Mouse (Mus musculus) layer of hippocampus, adult 9-10 months (tissue): ENCODE measurements around the gene Ccdc34.
A peak's percentile ranks its signal among the peaks of the same experiment; 100 is the strongest.

Experiments used
- DNase-seq: peaks from one replicate; pipeline ENCODE4 v3.0.0; 2022; ENCODE audit warnings: low spot score

Gene Ccdc34

DNA sequence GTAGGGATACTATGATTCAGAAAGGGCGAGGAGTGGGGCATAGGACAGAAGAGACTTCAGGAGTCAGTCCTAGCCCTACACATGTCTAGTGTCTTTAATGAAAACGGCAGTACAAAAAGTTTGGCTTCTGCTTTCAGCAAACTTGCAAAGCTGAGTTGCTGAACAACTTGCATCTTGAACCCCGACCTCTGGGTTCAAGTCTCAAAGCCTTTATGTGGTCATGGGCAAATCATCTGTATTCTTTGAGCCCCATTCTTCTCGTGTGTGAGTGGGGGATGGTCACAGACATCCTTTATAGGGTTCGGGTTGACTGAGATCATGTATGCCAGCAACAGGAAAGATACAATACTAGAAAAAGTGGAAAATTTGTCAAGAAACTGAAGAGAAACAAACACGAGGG lies 164.0 kb downstream of the Ccdc34 start:
- no peak for DNase-seq

DNA sequence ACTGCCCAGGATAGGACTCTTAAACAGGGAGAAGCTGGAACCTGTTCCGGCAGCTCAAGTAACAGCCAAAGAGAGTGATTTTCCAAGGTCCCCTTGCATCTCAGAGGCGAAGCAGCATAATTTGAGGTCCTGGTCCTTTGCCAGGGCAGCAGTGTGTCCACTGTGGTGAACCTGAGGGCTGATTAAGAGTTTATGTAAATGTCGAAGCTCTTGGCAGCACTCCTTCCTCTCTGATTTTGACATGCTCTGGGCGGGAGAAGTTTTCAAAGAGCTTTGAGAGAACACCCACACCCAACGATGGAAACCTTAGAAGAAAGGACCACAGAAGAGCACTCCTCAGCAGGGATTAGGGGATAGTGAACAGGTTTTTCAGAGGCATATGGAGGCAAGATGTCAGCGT lies 164.6 kb downstream of the Ccdc34 start:
- no peak for DNase-seq

DNA sequence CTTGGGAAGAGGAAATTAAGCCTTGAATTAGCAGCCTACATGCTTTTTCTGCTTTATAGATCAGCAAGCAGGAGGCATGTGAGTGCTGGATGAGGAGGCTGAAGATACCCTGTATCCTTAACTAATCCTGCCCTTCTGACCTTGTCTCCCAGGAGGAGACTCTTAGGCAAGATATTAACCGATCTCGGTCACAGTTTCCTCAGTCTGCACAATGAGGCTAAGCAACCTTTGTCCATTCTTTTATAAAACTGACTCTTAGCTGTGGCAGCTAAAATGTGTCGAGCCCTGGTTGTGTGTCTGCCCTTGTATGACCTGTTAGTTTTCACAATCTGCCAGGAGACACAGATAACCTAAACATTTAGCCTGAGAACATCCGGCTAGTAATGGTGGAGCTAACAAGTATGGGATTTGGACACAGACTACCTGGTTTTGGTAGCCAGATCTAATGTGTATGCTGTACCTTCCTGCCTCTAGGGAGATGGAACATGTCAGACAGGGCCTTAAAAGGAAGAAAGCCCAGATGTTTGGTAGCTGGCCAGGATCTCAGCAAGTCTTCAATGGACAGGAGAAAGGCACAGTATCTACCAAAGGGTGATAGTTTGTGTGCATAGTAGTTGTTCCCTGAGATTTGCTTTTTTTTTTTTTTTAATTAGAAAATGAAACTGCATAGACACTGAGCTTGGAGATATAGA lies 165.3 kb downstream of the Ccdc34 start:
- no peak for DNase-seq

DNA sequence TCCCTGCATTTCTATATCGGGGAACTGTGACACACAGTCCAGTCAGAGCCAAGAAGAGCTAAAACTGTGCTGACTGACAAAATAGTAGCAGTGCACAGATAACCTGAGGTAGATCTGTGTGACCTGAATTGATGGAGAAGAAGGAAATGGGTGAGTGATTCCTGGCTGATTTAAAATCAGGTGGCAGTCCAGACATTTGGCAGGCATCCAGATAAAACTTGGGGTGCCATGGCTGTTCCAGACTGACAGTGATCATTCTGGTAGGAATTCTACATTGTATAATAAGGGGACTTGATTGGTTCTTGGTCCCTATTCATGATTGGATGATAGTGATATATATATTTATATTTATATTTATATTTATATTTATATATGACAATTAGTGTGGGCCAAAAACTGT lies 166.5 kb downstream of the Ccdc34 start:
- DNase-seq, result no peak

DNA sequence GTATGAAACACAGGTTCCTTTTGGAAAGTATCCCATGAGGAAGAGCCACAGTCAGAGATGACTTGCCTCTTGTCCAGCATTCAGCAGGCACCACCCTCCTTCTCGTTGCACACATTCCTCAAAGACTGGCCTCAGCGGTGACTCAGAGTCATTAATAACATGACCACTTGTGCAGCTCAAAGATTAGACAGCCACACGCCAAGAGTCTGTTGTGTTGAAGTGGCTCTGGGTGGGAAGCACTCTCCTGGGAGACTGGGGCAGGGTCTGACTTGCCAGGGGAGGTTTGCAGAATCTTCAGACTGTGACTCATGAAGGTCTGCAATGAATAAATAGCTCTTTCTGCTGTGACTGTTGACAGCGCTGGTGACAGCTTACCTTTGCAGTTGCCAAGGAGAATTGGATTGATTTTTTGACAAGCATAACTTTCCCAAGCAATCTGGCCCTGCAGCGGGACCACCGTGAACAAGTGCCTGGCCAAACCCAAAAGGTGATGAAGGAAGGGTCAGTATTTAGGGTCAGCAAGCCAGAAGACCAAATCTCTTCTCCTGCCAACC lies 168.9 kb downstream of the Ccdc34 start:
- no peak for DNase-seq

DNA sequence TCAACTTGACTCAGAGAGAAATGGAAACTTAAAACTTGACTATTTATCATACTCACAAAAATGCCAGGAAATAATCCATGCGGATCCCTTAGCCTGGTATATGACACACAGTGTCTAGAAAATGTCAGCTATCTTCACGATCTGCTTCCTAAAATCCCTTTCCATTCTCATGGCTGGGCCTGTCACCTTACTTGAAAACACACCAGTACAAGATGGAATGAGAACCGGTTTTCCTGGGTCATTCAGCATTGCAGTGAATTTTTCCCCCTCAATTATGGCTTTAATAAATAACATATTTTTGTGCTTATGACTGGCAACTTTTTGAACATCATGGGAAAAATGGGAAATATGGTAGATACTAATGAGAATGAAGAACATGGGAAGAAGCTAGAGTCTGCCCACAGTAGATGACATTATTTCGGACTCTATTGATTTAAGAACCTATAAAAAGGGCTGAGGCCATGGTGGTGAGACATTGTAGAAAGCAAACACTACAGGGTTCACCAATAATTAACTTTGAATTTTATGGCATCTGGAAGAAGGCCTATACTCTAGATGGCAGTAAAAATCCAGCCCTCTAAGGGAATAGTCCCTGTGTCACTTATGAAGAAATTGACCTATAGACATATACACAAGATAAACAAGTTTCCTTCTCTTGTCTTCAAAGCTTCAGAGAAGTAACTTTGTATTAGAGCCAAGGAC lies 171.2 kb downstream of the Ccdc34 start:
- no peak for DNase-seq

DNA sequence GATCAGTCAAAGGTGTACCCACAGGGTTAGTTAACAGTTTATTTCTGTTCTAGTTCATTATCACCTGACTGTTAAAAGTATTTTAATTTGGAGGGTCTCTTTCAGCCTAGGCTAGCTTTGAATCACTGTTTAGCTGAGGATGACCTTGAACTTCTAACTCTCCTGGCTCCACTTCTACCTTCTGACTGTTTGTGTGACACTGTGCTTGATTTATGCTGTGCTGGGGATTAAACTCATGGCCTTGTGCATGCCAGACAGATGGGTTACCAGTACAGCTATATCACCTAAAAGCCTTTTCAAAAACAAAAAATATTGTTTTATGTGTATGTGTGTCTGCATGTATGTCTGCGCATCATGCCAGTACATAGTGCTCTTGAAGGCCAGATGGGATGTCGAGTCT lies 172.8 kb downstream of the Ccdc34 start:
- no peak for DNase-seq

DNA sequence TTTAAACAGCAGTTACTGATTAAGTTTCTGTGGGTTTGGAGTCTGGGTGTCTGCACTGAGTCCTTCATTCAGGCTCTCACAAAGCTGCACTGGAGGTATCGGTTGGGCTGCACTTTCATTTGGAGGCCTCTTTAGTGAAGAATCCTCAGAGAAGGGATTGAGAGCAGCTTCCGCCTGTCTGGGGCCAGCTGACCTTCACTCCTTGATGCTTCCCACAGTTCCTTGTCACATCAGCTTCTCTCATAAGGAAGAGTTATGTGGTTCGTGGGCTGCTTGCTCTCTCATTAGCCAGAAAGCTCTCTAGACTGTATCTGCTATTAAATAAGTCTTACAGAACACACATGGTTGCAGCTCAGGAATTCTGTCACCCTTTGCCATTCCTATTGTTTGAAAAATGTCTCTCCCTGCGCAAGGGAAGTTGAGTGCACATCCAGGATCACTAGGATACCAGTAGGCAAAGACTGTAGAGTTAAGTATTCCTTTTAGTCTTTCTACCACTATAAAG lies 173.6 kb downstream of the Ccdc34 start:
- DNase-seq, result no peak

DNA sequence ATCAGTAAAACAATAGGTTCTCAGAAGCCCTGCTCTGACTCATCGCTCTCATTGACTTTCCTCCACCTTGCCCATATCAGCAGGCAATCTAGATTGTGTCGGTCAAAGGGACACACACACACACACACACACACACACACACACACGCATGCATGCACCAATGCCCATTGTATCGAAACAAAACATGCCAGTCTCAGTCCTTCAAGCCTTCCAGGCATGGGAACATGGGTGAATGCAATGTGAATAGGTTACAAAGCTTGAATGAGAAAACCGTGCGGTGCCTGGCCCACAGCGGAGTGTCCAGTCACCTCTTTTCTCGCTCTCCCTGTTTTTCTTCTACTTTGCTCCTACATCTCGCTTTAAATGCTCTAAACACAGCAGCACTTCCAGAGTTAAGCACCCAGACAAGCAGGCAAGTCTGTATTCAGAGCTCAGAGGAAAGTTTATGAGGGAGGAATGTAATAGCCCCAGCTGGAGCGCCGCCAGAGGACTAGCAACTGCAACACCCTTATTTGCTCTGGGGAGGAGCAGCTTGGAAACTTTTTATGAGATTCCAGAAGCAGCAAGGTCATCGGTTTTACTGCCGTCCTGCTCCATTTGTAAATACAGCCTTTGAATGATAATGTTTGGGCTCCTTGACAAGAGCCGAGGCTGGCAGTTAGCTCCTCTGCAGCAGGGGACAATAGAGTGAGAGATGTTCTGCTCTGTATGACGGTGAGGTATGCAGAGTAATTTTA lies 174.5 kb downstream of the Ccdc34 start:
- no peak for DNase-seq

DNA sequence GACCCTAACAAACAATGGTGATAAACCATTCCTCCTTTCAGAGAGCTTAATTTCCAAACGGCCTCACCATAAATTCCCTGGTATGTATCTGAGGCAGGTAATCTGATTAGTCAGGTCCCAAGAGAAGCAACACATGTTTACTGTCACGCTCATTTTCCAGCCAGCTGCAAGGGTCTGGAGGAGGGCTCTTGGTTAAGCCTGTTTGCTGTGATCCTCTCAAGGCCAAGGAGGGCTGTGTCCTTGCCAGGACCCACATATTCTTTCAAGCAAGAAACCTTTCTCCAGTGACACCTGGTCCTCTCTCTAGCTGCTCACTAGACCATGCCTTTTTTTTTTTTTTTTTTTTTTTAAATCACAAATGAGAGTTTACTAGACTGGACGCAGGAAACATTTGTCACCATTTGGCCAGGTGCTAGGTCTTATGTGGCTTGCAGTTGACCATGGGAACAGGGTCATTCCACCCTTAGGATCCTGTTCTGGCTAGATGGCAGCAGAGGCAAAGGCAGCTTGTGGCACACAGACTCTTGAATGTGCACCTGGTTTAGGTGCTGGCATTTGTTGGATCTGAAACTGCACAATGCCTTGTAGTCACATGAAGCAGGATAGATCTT lies 175.2 kb downstream of the Ccdc34 start:
- DNase-seq, result no peak

DNA sequence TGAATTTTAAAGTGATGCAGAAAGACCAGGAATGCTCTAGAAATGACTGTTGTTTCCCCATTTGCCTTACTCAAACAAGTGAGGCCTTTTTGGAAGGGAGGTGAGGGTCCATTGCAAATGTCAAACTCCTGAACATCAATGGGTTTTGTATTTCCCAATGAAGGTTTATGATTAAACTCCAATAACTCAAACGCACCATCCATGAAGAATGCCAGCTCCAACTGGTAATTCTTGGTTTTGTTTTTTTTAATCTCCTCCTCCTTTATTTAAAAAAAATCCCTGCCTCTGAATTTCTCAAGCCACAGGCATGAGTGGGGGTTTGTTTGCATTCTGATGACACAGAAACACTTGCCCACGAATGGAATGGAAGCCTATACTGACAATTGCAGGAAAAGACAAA lies 178.9 kb downstream of the Ccdc34 start:
- DNase-seq, result no peak

DNA sequence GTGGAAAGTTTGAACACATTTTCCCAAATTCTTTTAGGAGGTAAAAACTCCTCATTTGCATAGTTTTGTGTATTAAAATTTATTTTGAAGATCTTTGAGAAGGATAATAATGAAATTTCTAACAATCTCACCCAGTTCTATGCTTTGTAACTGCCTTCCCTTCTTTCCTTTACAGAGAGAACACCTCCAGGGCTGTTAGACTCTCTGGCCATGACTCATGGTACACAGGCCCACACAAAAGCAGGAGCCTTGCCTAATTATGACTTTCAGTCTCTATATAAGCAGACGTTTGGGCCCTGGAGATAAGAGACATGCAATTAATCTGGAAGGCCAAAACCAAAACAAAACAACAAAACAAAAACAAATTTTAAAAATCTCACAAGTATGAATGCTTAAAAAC lies 182.0 kb downstream of the Ccdc34 start:
- no peak for DNase-seq

DNA sequence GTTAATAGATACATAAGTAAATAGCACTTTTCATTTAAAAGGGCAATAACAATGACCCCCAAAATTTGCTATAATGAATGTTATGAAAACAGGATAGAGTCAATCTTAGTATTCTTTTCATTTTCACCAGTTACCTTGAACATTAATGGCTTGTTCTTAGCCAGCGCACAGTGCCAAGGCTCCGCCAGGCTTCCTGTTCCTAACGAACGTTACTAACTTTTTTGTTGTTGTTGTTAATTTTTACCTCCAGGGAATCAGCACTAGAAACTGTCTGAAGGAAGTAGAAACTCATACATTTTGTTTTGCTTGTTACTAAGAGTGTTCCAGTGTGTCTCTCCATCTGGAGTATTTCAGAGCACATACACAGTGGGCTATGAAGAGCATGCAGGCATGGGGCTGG lies 184.2 kb downstream of the Ccdc34 start:
- DNase-seq, result no peak

DNA sequence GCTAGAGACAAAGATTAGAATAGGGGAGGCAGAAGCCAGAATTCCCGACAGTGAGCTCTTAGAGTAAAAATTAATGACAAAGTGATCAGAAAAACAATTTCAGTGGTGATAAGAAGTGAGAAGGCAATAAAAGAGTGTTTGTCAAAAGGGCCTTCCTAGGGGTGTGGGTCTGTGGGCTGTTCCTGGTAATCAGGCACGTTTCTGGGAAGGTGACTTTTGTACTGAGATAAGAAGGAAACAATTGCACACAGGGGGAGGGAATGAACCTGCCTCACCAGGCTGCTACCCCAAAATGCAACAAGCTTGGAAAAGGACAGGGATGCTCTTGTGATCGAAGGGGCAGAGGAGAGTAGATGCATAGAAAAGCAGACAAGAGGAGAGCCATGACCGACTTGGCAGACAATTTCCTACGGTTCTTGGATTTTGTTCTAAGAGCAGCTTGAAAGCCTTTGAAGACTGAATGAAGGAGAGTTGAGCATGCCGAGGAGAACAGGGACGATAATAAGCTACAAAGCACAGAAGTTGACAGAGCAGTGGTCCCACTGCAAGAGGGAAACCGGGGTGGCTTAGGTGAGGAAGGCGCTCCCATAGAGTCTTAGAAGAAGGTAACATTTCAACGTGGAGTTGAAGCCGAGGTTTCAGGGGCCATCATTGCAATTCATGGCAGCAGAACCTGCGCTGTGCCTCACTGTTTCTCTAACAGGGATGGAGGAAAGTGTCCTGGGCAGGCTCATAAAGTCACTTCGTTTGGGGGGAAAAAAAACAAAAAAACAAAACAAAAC lies 185.3 kb downstream of the Ccdc34 start:
- DNase-seq, result no peak

DNA sequence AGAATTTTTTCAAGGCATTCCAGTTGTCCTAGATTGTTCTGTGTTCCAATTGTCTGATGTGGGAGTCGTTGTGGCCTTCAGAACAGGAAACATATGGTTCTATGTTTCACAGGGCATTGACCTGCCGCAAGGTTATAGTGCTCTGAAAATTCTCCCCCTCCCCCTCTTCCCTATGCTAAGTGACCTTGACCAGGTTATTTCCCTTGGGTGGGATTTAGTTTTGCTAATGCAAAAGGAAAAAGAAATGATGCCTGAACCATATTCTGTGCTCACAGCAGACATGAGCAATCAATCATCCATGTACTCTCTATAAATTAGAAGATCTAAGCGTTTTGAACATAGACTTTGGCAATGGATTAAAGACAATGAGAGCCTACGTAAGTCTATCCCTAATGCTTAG lies 186.6 kb downstream of the Ccdc34 start:
- no peak for DNase-seq

DNA sequence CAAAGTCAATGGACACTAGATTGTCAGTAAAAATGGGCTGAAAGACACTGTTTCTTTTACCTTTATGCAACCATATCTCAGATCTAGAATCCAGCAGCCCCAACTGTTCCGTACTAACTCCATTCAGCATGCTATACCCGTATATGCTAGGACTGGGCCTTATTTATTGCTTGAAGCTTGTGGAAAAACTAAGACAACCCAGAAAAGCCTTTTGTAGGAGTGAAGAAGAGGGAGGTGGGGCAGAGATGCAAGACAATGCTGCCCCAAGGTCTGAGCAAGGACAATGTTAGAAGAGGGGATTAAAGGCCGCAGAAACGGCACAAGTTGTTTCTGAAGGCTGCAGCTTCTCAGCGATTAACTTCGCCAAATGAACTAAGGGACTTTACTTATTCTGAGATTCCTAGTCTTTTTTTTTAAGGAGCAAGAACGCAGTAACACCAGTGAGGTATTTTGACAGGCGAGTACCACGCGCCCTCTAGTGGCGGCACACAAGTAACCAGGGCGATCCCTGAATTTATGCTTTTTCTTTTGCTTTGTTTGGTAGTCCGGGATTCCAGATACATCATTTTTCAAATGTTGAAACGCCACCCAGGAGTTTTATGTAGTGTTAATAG lies 187.2 kb downstream of the Ccdc34 start:
- peak; percentile 69 for DNase-seq

DNA sequence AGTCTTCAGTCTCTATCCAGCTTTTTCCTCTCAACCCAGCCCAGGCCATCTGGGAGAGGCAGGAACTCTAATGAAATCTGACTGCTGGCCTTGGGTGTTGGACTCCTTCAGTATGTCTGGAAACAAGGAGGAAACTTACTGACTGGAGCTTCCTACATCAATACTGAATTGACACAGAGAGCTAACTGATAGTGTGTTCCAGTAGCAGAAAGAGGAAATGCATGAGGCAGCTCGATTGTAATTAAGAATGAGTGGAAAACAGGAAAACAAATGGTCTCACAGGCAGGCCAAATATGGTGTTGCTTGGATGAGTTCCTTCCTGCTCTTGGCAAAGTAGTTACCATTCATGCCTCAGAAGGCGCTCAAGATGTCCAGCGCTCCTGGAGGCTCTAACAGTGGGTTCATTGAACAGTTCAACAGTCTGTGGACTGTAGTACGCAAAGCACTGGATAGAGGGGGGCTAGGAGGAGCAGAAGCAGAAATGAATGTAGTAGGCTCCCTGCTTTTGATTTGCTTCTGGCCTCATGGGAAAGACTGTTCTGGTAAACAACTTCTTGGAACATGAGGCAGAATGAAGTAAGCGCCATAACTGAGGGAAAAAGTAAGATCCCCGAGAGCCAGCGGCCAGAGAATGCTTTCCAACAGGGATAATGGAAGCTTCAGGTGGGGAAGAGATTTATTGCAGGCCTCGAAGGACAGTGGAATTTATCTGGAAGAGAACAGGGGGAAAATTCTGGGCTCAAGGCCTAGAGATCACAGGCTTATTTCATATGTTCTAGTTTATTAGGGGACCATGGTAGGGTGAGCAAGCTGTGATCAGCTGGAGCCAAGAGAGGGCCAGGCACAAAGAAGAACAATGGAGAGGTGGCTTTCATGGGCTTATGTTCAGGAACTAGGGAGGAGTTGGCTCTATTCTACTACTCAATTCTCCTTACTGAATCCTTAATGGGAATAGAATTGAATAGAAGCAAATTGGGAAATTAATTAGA lies 193.2 kb downstream of the Ccdc34 start:
- peak; percentile 18 for DNase-seq

DNA sequence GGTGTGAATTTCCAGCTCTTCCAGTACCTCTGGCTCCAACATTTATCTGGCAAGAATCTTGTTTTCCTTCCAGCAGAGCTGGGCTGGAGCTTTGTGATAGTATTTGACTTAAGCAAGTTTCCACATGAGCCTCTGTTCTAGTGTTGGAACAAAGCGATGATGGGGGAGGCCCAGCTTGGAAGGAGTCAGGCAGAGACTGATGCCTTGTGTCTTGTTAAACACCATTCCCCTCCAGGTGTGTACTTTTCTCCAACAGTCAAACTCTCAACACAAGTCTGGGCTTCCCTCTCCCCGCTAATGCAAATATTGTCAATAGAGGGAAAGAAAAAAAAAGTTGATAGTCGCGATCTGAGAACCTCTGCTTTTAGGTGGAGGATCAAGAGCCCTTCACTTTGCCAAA lies 196.7 kb downstream of the Ccdc34 start:
- no peak for DNase-seq

DNA sequence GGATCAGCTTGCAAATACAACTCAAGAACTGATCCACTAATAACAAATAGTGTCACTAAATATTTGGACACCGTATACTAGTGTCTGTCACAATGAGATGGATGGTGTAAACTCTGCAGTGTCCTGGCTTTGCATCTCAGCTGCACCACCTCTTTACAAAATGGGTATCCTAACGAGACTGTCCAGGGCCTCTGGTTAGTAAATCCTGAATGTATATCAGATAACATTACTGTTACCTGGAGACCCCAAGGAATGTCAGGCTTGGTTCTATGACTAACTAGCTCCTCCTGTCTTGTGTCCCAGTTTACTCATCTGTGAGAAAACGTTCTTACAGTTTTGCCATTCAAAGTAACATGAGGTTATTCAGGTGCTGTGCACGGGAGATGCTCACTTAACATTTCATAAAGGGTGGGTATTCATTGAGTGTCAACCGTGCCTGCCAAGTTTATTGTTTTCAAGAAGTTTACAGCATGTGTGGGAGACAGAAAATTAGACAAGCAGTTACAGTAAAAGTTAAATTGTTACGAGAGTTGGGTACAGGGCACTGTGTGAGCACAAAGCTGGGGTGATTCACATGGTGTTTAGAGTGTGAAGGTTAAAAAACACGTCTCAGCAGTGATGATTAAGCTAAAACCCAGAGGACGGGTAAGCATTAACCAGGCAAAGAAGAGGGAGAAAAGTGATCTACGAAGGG lies 197.5 kb downstream of the Ccdc34 start:
- no peak for DNase-seq
